Mouse (Mus musculus) spleen, adult 2 months (tissue): ENCODE measurements at regions not wholly inside any gene's neighbourhood (a gene's known extent, or its start where the extent isn't known, plus 50 kb on each side); places are given as distances from the start of the nearest gene placed in this dataset.

Source experiments
- CTCF ChIP-seq: fragments of 200-500 bp; IDR thresholded peaks from 2 replicates; pipeline ENCODE4 v1.5.1; 2011; ENCODE audit warnings: mild to moderate bottlenecking, inconsistent platforms; ENCODE audit not compliant: insufficient read depth, insufficient read length, insufficient replicate concordance; ENCODE audit errors: extremely low read depth
- POLR2A ChIP-seq: fragments of 200-500 bp; IDR thresholded peaks from 2 replicates; pipeline ENCODE4 v1.6.1; 2011; ENCODE audit warnings: low read depth, low read length, inconsistent platforms

- TF ChIP-seq POLR2A = no peak
- TF ChIP-seq CTCF = no peak
Measured at GRCm38 (mm10) chr2:84184288-84185015, 194.1 kb downstream of the Gm13691 start.
